Mouse (Mus musculus) erythroblast, embryonic 14.5 days (primary cell): ENCODE results near the gene Ctdspl.

Source experiments
- GATA1 ChIP-seq: IDR thresholded peaks from 2 replicates; pipeline ENCODE4 v1.6.1; 2012; ENCODE audit warnings: low read length, inconsistent platforms, mixed read lengths
- TAL1 ChIP-seq: IDR thresholded peaks from 3 replicates; pipeline ENCODE4 v1.6.1; 2012; ENCODE audit warnings: low read length, inconsistent platforms, mixed read lengths

DNA sequence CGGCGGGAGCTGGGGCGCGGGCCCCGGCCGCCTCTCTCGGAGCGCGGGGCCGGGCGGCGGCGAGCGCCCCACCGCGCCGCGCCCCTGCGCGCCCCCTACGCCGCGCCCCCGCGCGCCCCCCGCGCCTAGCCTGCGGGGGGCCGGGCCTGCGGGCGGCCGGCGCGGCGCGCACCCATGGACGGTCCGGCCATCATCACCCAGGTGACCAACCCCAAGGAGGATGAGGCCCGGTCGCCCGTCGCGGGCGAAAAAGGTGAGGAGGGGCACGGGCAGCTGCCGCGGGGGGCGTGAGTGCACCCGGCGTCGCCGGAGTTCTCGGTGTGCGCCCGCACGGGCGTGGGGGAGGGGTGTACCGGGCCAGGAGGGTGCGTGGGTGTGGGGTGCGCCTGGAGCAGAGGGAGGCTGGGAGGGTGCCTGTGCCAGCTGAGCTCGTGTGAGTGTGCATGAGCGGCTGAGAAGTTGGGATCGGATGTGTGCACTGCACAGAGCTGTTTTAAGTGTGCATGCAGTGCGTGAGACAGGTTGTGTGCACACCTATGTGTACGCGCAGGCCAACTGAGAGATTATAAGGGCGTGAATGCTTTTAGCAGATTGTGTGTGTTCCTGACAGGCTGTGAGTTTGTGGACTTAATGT, 552 bp downstream of the Ctdspl start:
- TF ChIP-seq TAL1 (no peak), GATA1 (no peak)
